Mouse (Mus musculus) adrenal gland, adult (tissue): ENCODE results near the gene Cul9.

Source experiments
- DNase-seq, 2 experiments: peaks; one replicate each; pipeline ENCODE4 v3.0.0; 2022 to 2023; ENCODE audit warnings: low spot score in 1 of 2; ENCODE audit not compliant: inconsistent age in 2 of 2

The Cul9 gene

DNA sequence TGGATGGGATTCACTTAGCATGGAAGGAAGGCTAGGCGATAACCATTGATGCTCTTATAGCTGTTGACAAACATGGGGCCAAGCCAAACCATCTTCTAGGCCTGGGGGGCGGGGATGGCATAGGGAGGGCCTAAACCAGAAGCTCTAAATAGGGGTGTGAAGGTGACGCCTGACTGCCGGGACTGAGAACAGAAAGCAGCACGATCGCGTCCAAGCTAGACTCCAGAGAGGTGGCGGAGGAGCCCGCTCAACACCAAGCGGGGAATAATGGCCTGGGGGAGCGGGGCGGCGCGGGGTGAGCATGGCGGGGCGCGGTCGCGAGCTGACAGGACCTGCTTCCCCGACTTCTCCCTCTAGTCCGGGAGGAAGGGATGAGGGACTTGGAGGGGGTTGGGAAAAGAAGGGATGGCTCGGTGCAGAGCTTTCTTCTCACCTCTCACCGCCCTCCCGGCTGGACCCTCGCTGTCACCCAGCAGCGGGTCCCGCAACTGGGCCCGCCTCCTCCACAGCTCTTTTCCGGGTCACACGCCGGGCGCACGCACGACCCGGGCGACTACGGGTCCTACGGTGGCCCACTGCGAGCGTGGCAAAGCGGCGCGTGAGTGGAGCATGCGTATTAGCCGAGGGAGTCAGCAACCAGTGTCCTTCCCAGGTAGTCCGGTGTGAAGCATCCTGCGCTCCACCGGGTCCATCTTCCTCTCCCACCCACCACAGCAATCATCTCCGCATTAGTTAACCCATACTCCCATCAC lies at the start of gene Cul9:
TSS of gene Cul9 (minus strand) at position 576 of the 752 bp plus-strand sequence.
- peak; percentile 91 to 95 for DNase-seq

DNA sequence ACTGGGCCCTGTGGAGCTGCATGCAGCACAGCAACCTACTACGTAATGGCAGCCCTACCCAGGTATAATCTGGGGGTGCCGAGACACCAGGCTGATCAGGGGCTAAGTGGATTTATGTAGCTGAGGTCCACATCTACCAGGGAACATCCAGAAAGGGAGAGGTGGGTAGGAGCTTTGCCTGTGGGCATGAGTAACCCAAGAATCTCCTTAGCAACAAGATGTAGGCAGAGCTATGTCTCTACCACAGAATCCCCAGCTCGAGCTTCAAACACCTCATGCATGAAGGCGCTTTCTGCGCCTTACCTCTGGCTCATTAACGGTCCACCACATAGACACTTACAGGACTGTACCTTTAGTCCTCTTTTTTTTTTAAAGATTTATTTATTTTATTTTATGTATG lies 49.1 kb upstream of the Cul9 start:
- DNase-seq, result no peak

DNA sequence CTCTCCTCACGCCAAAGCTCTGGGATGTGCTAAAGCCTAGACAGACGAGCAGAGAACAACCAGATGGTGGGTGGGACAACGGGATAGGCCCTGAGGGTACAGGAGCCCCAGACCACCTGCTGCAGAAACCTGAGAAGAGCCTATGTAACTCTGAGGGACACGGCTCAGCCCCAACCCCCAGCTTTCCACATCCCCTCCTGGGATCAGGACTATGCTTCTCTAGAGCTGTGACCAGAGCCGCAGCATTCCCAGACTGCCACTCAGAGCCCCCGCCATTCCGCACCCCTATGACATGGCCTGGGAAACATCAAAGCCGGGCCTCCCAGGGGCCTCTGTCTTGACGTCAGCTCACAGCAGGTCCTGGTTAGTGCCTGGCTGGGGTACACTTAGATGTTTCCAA lies 48.4 kb upstream of the Cul9 start:
- DNase-seq, result no peak

DNA sequence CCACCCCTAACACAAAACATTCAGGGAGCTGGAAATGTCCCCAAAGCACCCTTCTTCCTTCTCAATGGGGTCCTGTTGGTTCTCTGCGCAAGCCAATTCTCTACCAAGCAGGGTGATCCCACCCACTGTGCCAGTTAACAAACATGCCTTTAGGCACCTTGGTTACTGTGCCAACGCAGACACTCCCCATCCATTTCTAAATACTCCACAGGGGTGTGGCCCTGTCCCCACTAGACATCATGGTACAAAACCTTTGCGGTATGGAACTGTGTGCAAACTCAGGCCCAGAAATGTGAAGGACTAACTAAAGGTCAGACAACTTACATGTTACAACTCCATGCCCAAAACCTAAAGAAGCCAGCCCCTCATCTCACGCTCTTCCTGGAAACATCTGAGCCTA lies 46.9 kb upstream of the Cul9 start:
- DNase-seq, result no peak

DNA sequence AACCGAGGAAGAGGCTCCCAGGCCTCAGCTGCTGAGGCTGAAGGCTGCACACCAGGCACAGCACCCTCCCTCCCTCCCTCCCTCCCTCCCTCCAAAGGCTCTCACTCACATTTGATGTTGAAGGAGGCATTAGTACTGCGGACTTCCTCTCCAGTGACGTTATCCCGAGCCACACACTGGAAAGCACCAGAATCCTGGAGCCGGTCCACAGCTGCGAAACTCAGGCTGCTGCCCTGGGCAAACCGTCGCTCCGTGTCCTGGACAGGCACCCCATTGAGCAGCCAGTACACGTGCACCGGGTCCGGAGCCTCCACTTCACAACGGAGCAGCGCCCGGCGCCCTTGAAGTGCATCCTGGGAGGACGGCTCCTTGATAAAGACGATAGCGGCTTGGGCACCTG lies 45.2 kb upstream of the Cul9 start:
- DNase-seq, result no peak

DNA sequence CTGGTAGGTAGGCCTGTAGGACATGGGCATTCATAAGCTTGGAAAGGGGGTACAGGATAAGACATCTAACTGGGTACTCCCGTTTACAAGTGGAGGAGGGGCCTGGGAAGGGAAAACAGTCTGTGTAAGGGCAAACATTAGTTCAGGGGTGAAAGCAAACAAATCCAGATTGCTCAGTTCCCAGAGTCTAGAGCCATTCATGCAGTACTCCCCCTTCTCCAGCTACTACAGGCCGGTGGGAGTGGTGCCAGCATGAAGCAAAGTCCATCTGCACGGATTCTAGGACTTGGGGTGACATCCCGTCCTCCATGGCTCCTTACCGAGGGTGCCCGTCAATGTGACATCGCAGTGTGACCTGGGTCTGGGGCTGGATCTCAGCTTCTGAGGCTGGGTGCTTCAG lies 44.3 kb upstream of the Cul9 start:
- DNase-seq, result no peak

DNA sequence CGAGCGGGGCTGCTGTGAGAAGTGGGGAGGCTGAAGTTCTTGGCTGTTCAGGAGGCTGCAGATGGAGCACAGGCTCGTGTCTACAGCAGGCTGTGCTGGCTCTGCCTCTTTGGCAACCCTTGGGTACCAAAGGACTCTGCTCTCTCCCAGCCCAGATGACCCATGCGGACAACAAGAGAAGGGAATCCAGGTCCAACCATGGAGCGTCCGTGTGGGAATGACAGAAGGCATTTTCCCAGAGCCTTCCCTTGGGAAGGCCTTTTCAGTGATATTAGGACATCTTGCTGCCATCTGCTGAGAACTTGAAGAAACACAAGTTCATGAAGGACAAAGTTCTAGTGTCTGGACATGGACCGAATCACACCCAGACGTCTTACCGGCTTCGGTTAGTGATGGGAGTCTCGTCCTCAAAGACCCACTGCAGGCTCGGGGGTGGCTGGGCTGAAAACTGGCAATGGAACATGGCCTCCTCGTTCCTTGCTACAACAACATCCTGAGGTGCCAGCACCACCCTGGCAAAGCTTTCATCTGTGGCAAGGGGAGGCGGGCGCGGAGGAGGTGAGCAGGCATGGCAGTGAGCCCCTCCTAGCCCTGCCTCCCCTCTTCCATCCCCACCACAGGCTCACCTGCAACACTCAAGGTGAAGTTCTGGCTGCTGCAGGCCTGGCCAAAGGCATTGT lies 43.6 kb upstream of the Cul9 start:
- no peak for DNase-seq

DNA sequence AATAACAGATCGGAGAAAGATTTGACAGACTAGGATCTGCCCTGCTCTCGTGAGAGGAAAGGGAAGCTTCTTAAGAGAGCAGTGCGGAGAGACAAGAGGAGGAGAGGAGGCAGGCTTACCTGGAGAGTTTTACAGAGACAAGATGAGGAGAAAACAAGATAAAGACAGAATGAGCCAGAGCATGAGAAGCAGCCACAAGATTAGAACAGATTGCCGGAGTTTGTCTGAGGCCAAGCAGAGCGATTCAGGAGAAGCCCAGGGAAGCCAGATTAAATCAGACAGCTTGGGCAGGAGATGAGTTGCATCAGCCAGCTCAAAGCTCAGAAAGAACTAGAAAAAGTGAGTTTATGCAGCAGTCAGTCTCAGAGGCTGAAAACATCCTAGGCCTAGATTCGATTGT lies 42.7 kb upstream of the Cul9 start:
- no peak for DNase-seq

DNA sequence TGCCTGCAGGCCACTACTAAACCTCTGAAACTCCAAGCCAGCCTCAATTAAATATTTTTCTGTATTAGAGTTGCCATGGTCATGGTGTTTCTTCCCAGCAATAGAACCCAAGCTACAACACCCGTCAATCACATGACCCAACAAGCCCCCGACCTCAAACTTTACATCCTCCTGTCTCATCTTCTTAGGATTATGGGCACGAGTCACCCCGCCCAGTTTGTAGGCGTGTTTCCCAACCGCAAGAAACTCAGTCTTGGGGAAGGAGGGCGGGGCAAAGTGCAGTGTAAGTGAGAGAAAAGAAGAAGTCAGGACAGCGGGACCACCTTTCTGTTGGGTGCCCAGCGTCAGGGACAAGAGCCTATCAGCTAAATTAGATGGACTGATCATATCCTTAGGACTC lies 42.0 kb upstream of the Cul9 start:
- no peak for DNase-seq

DNA sequence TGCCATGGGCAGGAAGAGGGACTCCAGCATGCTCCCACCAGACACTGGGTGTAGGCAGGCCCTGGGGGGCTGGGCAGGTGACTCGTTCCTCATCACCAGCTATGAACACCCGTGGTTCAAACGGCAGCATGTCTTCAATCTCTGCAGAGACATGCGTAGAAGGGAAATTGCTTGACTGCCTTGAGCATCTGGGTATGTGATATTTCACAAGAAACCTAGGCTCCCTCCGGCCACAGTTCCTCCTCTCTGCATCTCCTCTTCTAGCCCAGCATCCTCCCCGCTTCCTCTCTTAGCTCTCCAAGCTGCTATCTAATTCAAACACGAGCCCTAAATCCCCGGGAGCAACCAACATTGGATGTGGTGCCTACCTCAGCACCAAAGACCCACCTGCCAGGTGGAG lies 40.1 kb upstream of the Cul9 start:
- DNase-seq, result no peak

DNA sequence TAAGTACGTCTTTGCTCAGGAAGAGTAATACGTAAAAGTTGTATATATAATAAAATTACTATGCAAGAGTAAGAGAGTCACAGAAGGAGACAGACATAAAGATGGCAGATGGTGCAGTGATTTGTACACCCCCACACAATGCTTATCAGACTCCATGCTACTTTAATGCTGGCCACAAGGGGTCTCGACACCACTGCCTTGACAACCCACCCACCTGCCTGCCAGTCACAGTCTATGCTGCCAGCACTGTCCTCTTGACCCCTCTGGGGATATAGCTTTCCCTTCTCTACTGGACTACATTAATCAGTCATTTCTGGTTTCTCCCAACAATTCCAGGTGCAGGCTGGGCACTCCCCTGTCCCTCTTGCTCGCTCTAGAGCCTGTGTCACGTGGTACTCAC lies 32.5 kb upstream of the Cul9 start:
- DNase-seq, result no peak

DNA sequence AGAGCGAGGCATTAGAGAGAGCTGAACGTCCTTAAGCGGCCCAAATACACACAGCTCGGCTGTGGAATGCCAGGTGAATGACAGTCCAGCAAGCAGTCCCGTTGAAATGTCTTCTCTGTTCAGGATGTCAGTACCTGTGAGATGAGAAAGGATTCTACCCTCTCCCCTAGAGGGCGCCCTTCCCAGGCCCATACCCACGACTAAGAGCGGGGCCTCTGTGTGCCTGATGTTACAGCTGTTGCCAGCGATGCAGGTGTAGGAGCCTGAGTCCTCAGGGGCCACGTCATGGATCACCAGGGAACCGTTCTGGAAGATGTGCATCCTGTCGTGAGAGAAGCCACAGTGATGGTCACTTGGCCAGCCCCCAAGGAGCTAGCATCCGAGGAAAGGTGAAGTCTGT lies 29.9 kb upstream of the Cul9 start:
- DNase-seq, result peak in 1 of 2 experiments; percentile 50

DNA sequence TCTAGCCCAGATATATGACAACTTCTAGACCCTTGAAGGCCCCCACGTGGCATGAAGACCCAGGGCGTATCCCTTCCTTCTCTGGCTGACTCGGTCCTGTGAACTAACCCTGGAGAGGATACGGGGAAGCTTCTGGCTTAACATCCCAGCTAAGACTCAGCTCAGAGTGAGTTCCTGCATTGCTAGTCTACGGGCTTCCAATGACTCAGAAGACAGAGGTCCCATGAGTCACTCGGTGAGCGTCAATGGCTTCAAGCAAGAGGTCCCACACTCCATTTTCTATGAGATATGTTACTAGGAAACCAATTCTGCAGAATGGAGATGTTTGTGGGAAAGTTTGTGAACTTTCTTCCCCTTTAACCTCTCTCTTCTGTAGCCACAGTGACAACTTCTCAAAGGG lies 28.3 kb upstream of the Cul9 start:
- DNase-seq, result peak in 1 of 2 experiments; percentile 55

DNA sequence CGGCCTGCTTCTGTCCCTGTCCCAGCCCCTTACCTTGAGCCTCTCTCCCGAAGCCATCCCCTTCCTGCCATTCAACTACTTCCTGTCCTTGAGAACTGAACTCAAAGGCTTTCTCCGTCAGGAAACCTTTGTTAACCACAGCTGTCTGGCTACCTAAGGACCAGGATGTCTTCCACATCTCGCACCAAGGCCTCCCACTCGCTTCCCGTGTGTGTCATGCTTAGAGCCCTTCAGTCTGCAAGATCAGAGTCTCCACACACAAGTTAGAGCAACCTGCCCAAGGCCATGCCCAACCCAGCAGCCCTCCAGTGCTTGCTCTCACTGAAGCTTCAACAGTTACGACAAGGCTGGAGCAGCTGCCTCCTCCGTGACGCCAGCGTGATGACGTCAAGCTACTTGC lies 24.8 kb upstream of the Cul9 start:
- DNase-seq, result peak in 1 of 2 experiments; percentile 63

DNA sequence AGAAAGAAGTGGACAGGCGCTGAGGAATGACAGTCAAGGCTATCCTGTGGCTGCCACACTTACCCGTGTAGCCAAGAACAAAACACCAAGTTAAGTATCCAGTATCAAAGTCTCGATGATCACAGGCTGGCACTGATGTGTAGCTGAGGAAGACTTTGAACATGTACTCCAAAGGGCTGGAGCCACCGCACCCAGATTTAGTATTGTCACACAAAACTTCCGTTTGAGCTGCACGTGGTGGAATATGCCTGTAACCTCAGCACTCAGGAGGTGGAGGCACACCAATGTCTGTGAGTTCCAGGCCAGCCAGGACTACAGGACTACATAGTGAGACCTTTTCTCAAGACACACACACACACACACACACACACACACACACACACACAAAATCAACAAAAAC lies 13.0 kb upstream of the Cul9 start:
- DNase-seq, result no peak

DNA sequence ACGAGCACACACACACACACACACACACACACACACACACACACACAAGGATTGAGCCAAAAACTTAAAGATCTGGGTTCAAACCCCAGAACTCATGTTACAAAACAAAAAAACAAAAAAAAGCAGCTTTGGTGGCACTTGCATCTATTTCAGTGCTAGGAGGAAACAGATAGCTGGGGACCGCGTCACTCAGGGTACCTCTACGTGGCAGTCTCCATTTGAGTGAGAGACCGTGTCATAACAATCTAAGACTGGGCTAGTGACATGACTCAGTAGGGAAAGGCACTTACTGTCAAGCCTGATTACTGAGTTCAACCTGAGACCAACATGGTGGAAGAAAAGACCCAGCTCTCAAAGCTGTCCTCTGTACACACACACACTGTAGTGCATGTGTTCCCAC lies 12.0 kb upstream of the Cul9 start:
- no peak for DNase-seq

DNA sequence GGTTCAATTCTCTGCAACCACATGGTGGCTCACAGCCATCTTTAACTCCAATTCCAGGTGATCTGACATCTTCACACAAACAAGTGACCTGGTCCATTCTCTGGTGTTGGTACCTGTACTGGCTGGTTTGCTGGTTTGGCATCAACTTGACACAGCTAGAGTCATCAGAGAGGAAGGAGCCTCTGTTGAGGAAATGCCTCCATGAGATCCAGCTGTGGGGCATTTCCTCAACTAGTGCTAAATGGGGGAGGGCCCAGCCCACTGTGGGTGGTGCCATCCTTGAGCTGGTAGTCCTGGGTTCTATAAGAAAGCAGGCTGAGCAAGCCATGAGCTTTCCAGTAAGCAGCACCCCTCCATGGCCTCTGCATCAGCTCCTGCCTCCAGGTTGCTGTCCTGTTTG lies 11.1 kb upstream of the Cul9 start:
- DNase-seq, result peak in 1 of 2 experiments; percentile 31

DNA sequence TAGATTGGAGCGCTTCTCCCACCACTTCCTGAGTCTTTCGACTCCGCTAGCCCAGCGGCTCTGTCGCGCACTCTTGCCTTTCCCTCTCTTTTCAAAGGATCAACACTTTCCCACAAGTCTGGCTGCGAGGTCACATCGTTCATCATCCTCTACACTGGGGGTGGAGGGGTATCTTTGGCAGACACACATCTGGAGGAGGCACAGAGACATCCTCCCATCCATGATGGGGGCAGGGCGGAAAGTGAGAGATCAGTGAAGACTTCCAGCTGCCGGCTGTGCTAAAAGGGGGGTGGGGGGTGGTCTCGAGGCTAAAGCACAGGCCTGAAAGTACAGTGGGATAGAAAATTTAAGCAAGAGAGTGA lies 10.4 kb upstream of the Cul9 start:
- no peak for DNase-seq

DNA sequence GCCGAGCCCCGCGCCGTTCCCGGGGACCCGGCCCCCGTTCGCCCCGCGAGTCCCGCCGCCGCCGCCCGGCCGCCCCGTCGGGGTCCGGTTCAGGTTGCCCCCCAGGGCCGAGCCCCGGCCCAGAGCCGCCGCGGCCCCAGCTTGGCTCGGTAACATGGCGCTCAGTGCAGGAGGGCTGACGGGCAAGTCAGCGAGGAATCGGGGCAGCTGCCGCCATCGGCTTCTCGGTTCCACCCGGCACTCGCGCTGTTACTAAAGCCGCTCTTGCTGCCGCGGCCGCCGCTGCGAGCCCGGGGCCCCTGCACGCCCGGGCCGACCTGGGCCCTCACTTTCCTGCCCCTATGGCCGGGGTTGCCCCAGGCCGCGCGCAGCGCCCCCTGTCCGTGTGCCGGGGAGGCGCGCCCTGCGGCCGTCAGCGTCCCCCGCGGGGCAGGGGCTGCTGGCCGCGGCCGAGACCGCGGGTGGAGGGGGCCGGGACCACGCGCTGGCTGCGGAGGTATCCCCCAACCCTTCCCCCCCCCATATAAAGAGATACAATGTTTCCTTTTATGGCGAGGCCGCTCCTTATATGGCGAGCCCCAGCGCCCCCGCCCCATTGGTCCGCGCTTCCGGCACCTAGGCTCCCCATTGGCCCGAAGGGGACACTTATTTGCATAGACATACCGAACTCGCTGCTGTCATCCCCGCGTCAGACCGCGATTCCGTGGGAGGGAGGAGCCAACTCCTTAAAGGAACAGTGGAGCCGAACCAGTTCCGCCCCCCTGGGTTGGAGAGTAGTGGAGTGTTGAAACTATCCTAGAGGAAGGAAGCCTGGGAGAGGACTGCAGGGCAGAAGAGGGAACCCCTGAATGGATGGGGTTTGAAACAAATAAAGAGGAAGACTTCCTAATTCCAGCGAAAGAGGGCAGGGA lies 9.7 kb upstream of the Cul9 start, which contains the start of gene Srf:
TSS of gene Srf (minus strand) at position 503 of the 911 bp plus-strand sequence.
- peak; percentile 97 to 99 for DNase-seq

DNA sequence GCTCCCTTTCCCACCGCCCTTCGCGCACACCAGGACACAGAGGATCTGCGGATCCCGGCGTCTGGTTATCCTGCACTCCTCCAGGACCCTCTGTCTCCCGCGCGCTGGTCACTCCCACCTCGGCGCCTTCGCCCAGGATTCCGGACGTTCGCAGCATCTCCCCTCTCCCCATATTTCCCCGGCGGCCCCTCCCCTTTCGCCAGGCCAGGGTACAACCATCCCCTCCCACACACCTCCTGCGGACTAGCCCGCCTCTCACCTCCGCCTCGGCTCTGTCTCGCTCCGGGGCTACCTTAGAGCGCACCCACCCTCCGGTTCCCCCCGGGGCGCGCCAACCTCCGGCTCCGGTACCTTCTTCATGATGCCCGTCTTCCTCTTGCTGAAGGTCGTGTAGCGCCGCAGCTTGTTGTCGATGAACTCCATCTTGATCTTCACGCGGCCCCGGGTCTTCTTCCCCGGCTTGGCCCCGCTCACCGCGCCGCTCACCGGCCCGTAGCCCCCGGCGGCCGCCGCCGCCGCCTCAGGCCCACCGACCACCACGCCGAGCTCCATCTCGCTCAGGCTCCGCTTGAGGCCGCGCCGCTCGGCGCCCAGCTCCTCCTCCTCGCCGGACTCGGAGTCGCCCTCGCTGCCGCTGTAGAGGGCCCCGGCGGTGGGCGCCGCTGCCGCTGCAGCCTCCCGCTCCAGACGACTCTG lies 8.9 kb upstream of the Cul9 start:
- peak; percentile 67 to 88 for DNase-seq

DNA sequence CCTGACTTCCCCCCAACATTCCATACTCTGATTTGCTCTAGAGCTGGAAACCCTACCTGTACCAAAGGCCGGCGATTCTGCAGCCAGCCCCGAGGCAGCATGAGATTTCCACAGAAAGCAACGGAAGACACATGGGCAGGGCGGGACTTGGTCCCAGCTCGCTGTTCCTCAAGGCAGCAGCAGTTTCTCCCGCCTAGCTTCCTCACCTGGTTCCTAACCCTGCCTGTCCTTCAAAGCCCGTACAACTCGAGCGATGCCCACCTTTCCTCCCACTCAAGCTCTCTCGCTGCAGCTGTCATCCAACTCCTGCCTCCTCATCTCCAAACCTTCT lies 8.4 kb upstream of the Cul9 start:
- DNase-seq, result no peak
